Mouse (Mus musculus) limb, embryonic 11.5 days (tissue): ENCODE results near the gene AI593442. TPM values are rescaled to one million over a fixed set of nuclear protein-coding genes. Genes with fewer than 3 reads are reported as not detected.

ENCODE experiments used
- ATAC-seq: fragments of 200-750 bp; cut with Nextera tagmentation; 2 replicates; pipeline ENCODE4 v1.8.0; 2017; ENCODE audit warnings: low read depth; ENCODE audit not compliant: insufficient number of reproducible peaks, low FRiP score, low TSS enrichment
- DNase-seq: peaks from one replicate; pipeline ENCODE4 v3.0.0-alpha.2; 2015; ENCODE audit warnings: low spot score
- H3K27ac ChIP-seq: fragments of 300-500 bp; sonication (generic); replicated peaks from 2 replicates; pipeline ENCODE4 v1.5.1; 2014; ENCODE audit warnings: low read depth, mild to moderate bottlenecking, low read length
- H3K27me3 ChIP-seq: fragments of 300-500 bp; sonication (generic); 2 replicates; pipeline ENCODE4 v1.6.1; 2014; ENCODE audit warnings: mild to moderate bottlenecking, low read length, mixed read lengths; ENCODE audit not compliant: control insufficient read depth, insufficient read depth
- H3K36me3 ChIP-seq: fragments of 300-500 bp; sonication (generic); 2 replicates; pipeline ENCODE4 v1.6.1; 2014; ENCODE audit warnings: mild to moderate bottlenecking, low read length, moderate library complexity, mixed read lengths; ENCODE audit not compliant: control insufficient read depth, insufficient read depth
- H3K4me1 ChIP-seq: fragments of 300-500 bp; sonication (generic); 2 replicates; pipeline ENCODE4 v1.6.1; 2014; ENCODE audit warnings: low read length, mixed read lengths; ENCODE audit not compliant: control insufficient read depth, insufficient read depth
- H3K4me2 ChIP-seq: fragments of 300-500 bp; sonication (generic); 2 replicates; pipeline ENCODE4 v1.6.1; 2014; ENCODE audit warnings: low read depth, mild to moderate bottlenecking, moderate library complexity; ENCODE audit not compliant: severe bottlenecking
- H3K4me3 ChIP-seq: fragments of 300-500 bp; sonication (generic); 2 replicates; pipeline ENCODE4 v1.5.1; 2014; ENCODE audit warnings: low read depth, low read length
- H3K9ac ChIP-seq: fragments of 300-500 bp; sonication (generic); 2 replicates; pipeline ENCODE4 v1.6.1; 2014; ENCODE audit warnings: mild to moderate bottlenecking, low read length
- H3K9me3 ChIP-seq: fragments of 300-500 bp; sonication (generic); 2 replicates; pipeline ENCODE4 v1.6.1; 2016; ENCODE audit warnings: low read length; ENCODE audit not compliant: control insufficient read depth
- WGBS: fragments of 180-500 bp; shearing (Covaris S2); extraction: QIAGEN DNeasy Blood & Tissue Kit; methylation state at CpG from one replicate; pipeline ENCODE4 v1.1.7; 2014; 5-methylcytosine and 5-hydroxymethylcytosine counted together
- polyA plus RNA-seq: library from polyadenylated mRNA; unstranded; fragments of >200 nt; fragmentation: Nextera tagmentation; extraction: Ambion mirVana; gene quantifications from 2 replicates; pipeline ENCODE4 v1.2.1, GENCODE M21; 2014

Gene AI593442
- polyA plus RNA-seq, 1 experiment from 2014 or later = 0.05 TPM

DNA sequence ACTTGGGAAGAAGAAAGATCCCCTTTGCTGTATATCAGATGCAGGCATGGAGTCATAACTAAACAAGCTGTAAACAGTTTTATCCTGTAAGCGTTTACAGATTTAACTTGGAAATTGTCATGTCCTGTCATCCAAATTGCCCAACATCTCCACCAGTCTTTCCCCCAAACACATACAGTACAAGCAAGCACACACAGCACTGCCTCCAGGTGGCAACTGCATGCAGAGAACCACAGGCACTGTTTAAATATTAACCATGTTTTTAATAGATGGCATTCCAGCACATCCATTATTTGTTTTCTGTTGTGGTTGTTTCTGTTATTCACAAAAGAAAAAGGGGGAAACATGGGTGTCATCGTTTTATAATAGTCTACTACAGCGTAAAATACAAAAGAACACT, 3.6 kb downstream of the AI593442 start:
- Histone ChIP-seq H3K36me3 (no peaks in the 10 kb centered on the region), H3K9ac (no peak overlapping the region), H3K4me3 (no peak overlapping the region), H3K4me2 (no peak overlapping the region), H3K27me3 (peaks cover 34% of the 10 kb centered on the region), H3K9me3 (no peaks in the 10 kb centered on the region), H3K4me1 (0 out of 2 replicates have a peak, but pooled peaks cover 5% of the 10 kb centered on the region), H3K27ac (no peak overlapping the region)
- no peak for DNase-seq
- WGBS = 62% methylated on average over 3 of the region's 3 CpGs
- ATAC-seq = no peak

DNA sequence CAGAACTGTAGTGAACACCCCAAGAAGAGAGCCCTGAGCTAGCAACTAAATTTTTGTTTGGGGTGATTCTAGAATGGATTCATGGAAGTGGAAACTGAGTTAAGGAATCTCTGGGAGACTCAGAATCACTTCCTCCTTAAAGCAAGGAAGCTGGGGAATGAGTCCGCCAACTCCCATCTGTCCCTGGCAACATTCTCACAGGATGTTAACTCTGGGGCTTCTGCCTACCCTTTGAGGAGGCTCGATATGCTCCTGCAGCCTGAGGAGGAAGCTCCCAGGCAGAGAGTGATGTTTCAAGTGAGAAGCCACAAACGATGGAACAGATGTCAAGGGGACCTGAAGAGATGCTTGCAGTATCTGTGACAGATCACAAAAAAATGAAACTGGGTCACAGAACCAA, 18.2 kb downstream of the AI593442 start:
- Histone ChIP-seq H3K27me3 (no peaks in the 10 kb centered on the region), H3K9me3 (no peaks in the 10 kb centered on the region), H3K27ac (no peak overlapping the region), H3K36me3 (no peaks in the 10 kb centered on the region), H3K4me3 (no peak overlapping the region), H3K4me1 (no peaks in the 10 kb centered on the region), H3K9ac (no peak overlapping the region), H3K4me2 (no peak overlapping the region)
- no peak for ATAC-seq
- no peak for DNase-seq
- WGBS = 72% methylated on average over 3 of the region's 3 CpGs

DNA sequence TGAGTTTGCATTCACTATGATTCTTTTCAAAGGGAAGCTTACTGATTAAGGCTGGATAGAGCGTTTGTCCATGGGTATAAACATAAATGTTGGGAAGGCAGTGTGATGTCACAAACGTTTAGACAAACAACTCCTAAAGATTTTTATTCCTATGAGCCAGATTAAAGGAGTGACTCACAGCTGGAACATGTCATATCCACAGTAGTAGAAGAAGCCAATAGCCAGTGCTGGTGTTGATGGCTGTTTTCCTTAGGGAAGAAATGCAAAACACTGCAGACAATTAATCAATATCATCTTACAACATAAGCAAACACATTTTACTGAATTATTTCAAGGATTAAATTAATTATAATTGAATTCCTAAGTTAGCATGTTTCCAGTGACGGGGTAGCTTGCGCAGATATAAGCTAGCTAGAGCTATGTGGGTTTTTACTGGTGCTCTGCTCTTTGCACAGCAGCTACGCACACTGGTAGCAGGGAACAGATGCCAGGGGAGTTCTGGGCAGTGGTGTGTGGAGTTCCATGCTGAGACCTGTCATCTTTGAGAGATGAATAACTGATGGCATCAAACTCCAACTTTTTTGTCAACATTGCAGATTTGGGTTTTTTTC, 29.1 kb downstream of the AI593442 start:
- Histone ChIP-seq H3K4me1 (no peaks in the 10 kb centered on the region), H3K27me3 (no peaks in the 10 kb centered on the region), H3K27ac (no peak overlapping the region), H3K9me3 (no peaks in the 10 kb centered on the region), H3K4me3 (no peak overlapping the region), H3K9ac (no peak overlapping the region), H3K36me3 (no peaks in the 10 kb centered on the region), H3K4me2 (no peak overlapping the region)
- 83% methylated on average over 5 of the region's 5 CpGs for WGBS
- ATAC-seq (no peak), DNase-seq (no peak)

DNA sequence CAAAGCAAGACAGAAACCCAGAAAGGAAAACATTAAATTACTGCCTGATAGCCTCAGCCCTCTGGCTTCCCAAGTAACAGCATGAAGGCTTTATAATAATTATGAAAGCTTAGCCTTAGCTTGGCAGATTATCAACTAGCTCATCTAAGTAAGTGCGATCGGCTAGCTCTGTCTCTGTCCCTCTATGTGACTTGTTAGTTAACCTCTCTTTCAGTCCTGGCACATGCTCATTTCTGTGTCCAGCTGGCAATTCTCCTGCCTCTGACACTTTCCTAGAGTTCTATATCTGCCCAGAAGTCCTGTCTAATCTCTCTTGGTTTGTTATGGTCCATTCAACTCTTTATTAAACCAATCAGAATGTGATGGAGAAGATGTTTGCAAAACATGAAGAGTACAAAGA, 34.3 kb downstream of the AI593442 start:
- WGBS = 96% methylated on average over 2 of the region's 2 CpGs
- Histone ChIP-seq H3K36me3 (no peaks in the 10 kb centered on the region), H3K4me1 (no peaks in the 10 kb centered on the region), H3K4me3 (no peak overlapping the region), H3K9me3 (no peaks in the 10 kb centered on the region), H3K9ac (no peak overlapping the region), H3K27ac (no peak overlapping the region), H3K27me3 (no peaks in the 10 kb centered on the region), H3K4me2 (no peak overlapping the region)
- ATAC-seq (no peak), DNase-seq (no peak)

DNA sequence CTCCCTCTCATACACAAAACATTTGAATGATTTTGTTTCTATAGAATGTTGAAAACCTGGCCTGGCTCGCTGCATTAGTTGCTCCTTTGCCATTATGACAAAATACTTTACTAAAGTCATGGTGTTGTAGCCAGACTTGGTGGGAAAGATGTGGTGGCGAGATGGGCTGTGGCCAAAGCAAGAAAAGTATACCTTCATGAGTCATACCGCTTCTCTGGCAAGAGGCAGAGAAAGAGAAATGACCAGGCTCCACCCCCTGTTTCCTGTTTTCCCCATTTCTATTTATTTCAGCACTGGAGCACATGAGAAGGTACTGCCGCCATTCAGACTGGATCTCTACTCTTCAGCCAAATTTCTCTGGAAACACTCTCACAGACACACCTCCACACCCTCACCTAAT, 35.0 kb downstream of the AI593442 start:
- DNase-seq (no peak), ATAC-seq (no peak)
- 73% methylated on average over 4 of the region's 4 CpGs for WGBS
- H3K27ac ChIP-seq = no peak overlapping the region
- H3K4me3 ChIP-seq = no peak overlapping the region
- no peak overlapping the region for H3K9ac ChIP-seq
- H3K27me3 ChIP-seq = no peaks in the 10 kb centered on the region
- no peaks in the 10 kb centered on the region for H3K4me1 ChIP-seq
- no peak overlapping the region for H3K4me2 ChIP-seq
- H3K9me3 ChIP-seq = no peaks in the 10 kb centered on the region
- H3K36me3 ChIP-seq = no peaks in the 10 kb centered on the region

DNA sequence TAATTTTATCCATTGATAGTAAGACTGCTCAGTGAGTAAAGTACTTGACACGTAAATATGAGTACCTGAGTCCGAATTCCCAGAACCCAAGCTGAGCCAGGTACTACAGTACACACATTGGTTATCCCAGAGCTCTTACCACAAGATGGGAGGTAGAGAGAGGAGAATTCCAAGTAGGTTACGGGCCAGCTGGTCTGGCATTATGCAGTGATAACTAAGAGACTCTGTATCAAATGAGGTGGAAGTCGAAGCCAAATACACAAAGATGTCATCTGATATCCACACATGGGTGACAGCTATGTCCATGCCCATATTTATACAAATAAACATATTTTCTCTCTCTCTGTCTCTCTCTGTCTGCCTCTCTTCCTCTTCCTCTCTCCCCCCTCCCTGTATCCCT, 35.4 kb downstream of the AI593442 start:
- Histone ChIP-seq H3K4me2 (no peak overlapping the region), H3K4me3 (no peak overlapping the region), H3K36me3 (no peaks in the 10 kb centered on the region), H3K9me3 (no peaks in the 10 kb centered on the region), H3K27me3 (no peaks in the 10 kb centered on the region), H3K9ac (no peak overlapping the region), H3K27ac (no peak overlapping the region), H3K4me1 (no peaks in the 10 kb centered on the region)
- no peak for DNase-seq
- WGBS = 94% methylated on average over 4 of the region's 4 CpGs
- ATAC-seq = no peak

DNA sequence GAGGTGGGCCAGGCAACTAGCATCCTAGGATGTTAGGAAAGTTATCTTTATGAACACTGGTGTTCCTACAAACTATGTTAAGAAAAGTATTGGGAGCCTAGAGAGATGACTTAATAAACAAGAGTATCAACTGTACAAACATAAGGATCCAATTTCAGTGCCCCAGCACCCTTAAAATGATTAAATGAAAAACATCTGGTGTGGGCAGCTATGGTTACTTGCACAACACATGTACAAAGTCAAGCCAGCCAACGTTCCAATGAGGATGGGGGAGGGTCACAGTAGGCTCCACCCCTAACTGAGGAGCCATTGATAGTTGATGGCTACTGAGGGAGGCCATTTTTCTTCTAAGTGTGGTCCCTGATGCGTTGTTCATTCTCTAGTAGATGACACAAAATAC, 43.6 kb downstream of the AI593442 start:
- DNase-seq (peak; percentile 40), ATAC-seq (no peak)
- Histone ChIP-seq H3K4me3 (no peak overlapping the region), H3K4me2 (no peak overlapping the region), H3K4me1 (no peaks in the 10 kb centered on the region), H3K27me3 (no peaks in the 10 kb centered on the region), H3K9ac (no peak overlapping the region), H3K9me3 (no peaks in the 10 kb centered on the region), H3K27ac (no peak overlapping the region), H3K36me3 (no peaks in the 10 kb centered on the region)
- WGBS = 47% methylated on average over 2 of the region's 2 CpGs

DNA sequence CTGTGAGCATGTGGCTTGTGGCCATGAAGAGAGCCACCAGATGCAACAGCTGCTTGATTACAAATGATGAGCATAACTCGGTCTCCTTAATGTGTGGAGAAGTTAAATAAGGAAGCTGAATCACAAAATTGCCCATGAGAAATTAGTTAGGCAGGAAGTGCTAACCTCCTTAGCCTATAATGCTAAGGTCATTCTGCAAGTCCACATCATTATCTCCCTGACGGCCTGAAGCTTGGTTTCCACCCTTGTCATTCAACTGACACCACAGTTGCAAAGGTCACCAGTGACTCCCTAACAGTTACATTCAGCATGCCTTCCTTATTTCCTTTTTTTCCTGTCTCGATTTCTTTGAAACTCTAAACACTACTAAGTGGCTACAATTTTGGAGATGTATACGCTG, 55.7 kb downstream of the AI593442 start:
- no peaks in the 10 kb centered on the region for H3K36me3 ChIP-seq
- no peak overlapping the region for H3K9ac ChIP-seq
- H3K4me1 ChIP-seq = no peaks in the 10 kb centered on the region
- H3K27me3 ChIP-seq = no peaks in the 10 kb centered on the region
- H3K9me3 ChIP-seq = no peaks in the 10 kb centered on the region
- no peak for ATAC-seq
- H3K27ac ChIP-seq = no peak overlapping the region
- no peak for DNase-seq
- 76% methylated on average over 4 of the region's 4 CpGs for WGBS
- H3K4me3 ChIP-seq = no peak overlapping the region
- H3K4me2 ChIP-seq = no peak overlapping the region
